Mouse (Mus musculus): ENCODE data around the gene Cyp4f37.

Cyp4f37 gene

DNA sequence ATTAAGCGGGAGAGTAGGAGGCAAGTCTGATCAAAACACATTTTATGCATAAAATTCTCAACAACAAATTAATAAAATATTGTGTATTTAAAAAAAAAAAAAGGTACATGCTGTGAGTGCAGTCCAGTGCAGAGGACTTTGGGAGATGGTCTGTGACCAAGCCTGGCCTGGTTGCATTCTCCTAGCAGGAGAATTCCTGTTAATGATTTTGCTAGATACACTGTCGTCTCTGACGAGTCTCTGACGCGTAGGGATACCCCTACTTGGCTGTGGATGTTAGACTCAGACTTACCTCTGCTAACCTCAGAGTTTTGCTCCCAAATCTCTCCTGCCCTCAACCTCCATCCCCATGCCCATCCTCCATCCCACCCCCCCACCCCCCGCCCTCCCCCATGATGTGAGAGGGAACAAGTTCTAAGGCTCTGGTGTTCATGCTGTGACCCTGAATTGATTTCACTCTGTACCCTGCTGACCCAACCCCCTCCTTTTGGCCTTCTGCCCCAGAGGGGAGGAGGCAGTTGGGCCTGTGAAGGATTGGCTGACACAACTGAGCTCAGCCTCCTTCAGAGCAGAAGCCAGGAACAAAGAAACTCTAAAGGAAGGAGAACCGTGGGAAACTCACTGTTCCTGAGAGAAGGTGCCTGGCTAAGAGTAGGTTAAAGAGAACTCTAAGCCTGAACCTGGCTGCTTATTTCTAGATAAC is 64.1 kb downstream of the Cyp4f37 start, which contains the start of gene Cyp4f15:
Gene Cyp4f15 (plus strand): TSS at position 580 of the 703 bp plus-strand sequence.
- DNase-seq (ENCODE audit: low read depth, low spot score), result no peak
